Mouse (Mus musculus) forebrain, embryonic 12.5 days (tissue): ENCODE measurements around the gene Trim15. TPM values are rescaled to one million over a fixed set of nuclear protein-coding genes. Genes with fewer than 3 reads are reported as not detected.
A peak's percentile ranks its signal among the peaks of the same experiment; 100 is the strongest.
"Not testable (repeated sequence)": the region's sequence is repeated elsewhere in the genome, so short reads cannot be mapped to it uniquely, and the experiment has no call there.

Source experiments
- ATAC-seq: fragments of 200-750 bp; cut with Nextera tagmentation; 2 replicates; pipeline ENCODE4 v1.8.0; 2017; ENCODE audit warnings: moderate TSS enrichment; ENCODE audit not compliant: low FRiP score
- H3K27ac ChIP-seq: fragments of 300-500 bp; sonication (generic); 2 replicates; pipeline ENCODE4 v1.5.1; 2016; ENCODE audit warnings: mild to moderate bottlenecking
- H3K27me3 ChIP-seq: fragments of 300-500 bp; sonication (generic); 2 replicates; pipeline ENCODE4 v1.6.1; 2016; ENCODE audit warnings: mild to moderate bottlenecking
- H3K36me3 ChIP-seq: fragments of 300-500 bp; sonication (generic); replicated peaks from 2 replicates; pipeline ENCODE4 v1.6.1; 2016; ENCODE audit warnings: mild to moderate bottlenecking
- H3K4me1 ChIP-seq: fragments of 300-500 bp; sonication (generic); 2 replicates; pipeline ENCODE4 v1.6.1; 2016
- H3K4me2 ChIP-seq: fragments of 300-500 bp; sonication (generic); 2 replicates; pipeline ENCODE4 v1.6.1; 2016; ENCODE audit warnings: mild to moderate bottlenecking, moderate library complexity
- H3K4me3 ChIP-seq: fragments of 300-500 bp; sonication (generic); replicated peaks from 2 replicates; pipeline ENCODE4 v1.5.1; 2016; ENCODE audit warnings: mild to moderate bottlenecking
- H3K9ac ChIP-seq: fragments of 300-500 bp; sonication (generic); 2 replicates; pipeline ENCODE4 v1.6.1; 2016; ENCODE audit warnings: mild to moderate bottlenecking
- H3K9me3 ChIP-seq: fragments of 300-500 bp; sonication (generic); 2 replicates; pipeline ENCODE4 v1.6.1; 2016
- WGBS: fragments of 180-500 bp; shearing (Covaris S2); methylation state at CpG from one replicate; pipeline ENCODE4 v1.1.7; 2016; 5-methylcytosine and 5-hydroxymethylcytosine counted together
- polyA plus RNA-seq: library from polyadenylated mRNA; unstranded; fragments of >200 nt; fragmentation: Nextera tagmentation; extraction: Ambion mirVana; gene quantifications from 2 replicates; pipeline ENCODE4 v1.2.1, GENCODE M21; 2016

Gene Trim15
- polyA plus RNA-seq, 1 experiment from 2014 or later: 0.14 TPM

DNA sequence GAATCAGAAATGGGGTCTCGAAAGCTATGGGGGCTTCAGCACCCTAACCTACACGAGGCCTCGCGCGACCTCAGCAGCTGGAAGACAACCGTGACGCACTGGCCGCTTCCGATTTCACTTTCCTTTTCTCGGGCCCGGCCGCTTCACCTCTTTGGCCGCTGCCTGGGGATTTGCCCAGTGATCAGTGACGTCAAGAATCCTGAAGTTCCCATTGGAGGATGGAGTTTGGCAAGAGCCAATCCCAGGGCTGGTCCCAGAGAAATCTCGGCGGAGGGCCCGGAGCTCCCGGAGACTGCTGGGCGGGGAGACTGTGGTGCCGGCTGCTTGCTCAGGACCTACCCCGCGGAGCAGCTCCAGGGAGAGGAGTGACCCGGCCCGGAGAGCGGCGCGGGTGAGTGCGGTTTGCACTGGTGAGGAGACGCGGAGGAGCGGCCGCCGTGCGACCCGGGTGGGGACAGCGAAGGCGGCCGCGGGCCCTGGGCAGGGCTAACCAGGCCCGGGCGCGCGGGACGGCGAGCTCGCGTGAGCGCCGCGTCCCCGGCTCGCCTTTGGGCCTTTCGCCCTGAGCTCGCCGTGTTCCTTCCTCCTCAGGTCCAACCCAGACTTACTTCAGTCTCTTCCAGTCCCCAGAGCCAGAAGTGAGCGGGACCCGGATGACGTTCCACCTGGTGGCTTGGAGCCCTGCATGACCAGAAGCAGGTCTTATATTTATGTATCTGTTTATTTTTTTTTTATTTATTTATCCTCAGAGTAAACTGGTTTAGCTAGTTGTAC, 29.9 kb downstream of the Trim15 start, which contains the start of gene Trim26:
Gene Trim26, plus strand, starts transcription at position 261 of the 774 bp plus-strand sequence.
- Histone ChIP-seq H3K4me3 (peak within 1 kb of the TSS; percentile 69), H3K4me2 (peak within 1 kb of the TSS; percentile 62), H3K36me3 (0 out of 2 replicates have a peak, but pooled peaks cover 3% of the 10 kb centered on the region), H3K27me3 (no peaks in the 10 kb centered on the region), H3K4me1 (peaks cover 18% of the 10 kb centered on the region), H3K9me3 (no peaks in the 10 kb centered on the region), H3K27ac (peak within 1 kb of the TSS; percentile 93), H3K9ac (peak within 1 kb of the TSS; percentile 84)
- peak; percentile 99 for ATAC-seq
- under 1% methylated on average over 58 of the region's 58 CpGs for WGBS

DNA sequence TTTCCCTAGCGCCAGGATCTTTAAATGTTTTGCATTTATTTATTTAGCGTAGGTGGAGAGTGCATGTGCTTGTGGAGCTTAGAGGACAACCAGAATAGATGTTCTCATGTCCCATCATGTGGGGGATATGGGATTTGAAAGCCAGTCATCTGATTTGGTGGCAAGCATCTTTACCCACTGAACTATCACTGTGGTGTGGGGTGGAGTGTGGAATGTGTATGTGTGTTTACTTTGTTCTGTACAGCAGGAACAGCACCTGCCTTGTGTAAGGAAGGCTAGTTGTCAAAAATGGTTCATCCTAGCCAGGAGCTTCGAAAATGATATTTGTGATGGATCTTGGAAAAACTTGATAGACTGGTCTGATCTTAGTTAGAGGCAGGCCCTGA, 30.6 kb downstream of the Trim15 start:
- Histone ChIP-seq H3K9me3 (no peaks in the 10 kb centered on the region), H3K4me3 (peak overlapping the region; percentile 69), H3K9ac (peak overlapping the region; percentile 47), H3K4me2 (peak overlapping the region; percentile 62), H3K36me3 (0 out of 2 replicates have a peak, but pooled peaks cover 3% of the 10 kb centered on the region), H3K27ac (peak overlapping the region; percentile 51; the same call in 1 of the 2 replicates), H3K4me1 (peaks cover 18% of the 10 kb centered on the region), H3K27me3 (no peaks in the 10 kb centered on the region)
- 18% methylated on average over 3 of the region's 3 CpGs for WGBS
- ATAC-seq: peak; percentile 27

DNA sequence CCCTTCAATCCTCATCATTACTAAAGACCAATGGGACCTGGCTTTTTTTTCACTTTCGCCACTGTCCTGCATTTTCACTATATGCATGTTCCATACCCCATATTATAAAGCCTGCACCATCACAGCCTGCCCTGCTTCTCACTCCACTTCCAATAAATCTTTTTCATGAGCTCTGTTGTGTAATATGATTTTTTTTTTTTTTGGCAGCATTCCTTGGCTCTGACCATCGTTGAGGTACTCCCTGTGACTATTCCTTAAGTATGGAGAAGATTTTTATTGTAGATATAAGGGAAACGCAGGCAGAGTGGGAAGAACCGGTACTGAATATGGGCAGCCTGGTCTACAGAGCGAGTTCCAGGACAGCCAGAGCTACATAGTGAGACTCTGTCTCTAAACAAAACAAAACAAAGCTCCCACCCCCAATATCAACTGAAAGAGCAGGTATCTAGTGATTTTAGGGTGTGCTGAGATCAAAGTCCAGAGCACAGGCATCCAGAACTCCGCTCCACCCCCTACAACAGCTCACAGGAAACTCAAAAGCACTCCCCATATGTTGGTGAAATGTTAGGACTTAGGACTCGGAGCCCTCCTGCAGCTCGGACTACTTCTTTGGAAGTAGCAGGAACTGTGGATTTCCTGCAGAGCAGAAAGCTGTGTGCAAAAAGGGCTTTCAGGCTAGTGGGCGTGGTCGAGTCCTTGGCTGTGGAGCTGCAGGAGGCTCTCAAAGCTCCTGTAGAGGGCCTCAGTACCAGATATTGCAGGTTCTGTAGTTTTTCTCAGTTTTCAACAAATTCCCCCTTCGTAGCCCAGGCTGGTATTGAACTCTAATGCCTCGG, 31.2 kb downstream of the Trim15 start:
- peak overlapping the region; percentile 62 for H3K4me2 ChIP-seq
- 36% methylated on average over 12 of the region's 12 CpGs for WGBS
- ATAC-seq: no peak
- 0 out of 2 replicates have a peak, but pooled peaks cover 3% of the 10 kb centered on the region for H3K36me3 ChIP-seq
- H3K9me3 ChIP-seq: no peaks in the 10 kb centered on the region
- H3K4me3 ChIP-seq: peak overlapping the region; percentile 69; the same call in 1 of the 2 replicates
- H3K27me3 ChIP-seq: no peaks in the 10 kb centered on the region
- peaks cover 18% of the 10 kb centered on the region for H3K4me1 ChIP-seq
- H3K27ac ChIP-seq: peak overlapping the region; percentile 51; the same call in 1 of the 2 replicates
- H3K9ac ChIP-seq: no peak overlapping the region

DNA sequence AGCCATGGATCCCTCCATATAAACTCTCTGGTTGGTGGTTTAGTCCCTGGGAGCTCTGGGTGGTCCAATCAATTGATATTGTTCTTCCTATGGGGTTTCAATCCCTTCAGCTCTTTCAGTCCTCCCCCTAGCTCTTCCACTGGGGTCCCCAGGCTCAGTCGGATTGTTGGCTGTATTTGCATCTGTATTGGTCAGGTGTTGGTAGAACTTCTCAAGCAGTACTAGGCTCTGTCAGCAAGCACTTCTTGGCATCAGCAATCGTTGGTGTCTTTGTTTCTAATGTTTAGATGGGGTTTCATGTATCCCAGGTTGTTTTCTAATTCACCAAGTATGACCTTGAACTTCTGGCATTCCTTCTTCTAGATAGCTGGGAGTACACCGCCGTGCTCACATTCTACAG, 34.3 kb downstream of the Trim15 start:
- H3K9ac ChIP-seq: no peak overlapping the region
- no peak overlapping the region for H3K4me3 ChIP-seq
- H3K27me3 ChIP-seq: peaks cover 4% of the 10 kb centered on the region; the same call in 1 of the 2 replicates
- H3K27ac ChIP-seq: no peak overlapping the region
- ATAC-seq: no peak
- H3K4me2 ChIP-seq: no peak overlapping the region
- H3K36me3 ChIP-seq: no peaks in the 10 kb centered on the region
- WGBS: 61% methylated on average over 4 of the region's 4 CpGs
- no peaks in the 10 kb centered on the region for H3K9me3 ChIP-seq
- peaks cover 9% of the 10 kb centered on the region; the same call in 1 of the 2 replicates for H3K4me1 ChIP-seq

DNA sequence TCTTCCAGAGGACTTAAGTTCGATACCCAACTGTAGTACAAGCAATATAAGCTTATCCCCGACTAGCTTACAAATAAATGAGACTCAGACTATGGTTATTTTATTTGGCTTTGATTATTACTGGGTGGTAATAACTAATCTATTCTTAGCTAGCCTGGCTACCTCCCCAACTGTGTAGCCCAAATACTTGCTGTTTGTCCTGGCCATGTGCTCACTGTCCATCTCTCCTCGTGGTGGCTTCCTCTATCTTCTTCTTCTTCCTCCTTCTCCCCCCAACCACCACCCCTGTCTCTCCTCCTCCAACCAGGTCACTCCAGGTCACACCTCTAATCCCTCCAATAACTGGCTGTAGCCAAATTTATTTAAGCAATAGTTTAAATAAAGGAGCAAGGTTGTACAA, 36.5 kb downstream of the Trim15 start:
- no peaks in the 10 kb centered on the region for H3K4me1 ChIP-seq
- WGBS: 78% methylated on average over 3 of the region's 3 CpGs

DNA sequence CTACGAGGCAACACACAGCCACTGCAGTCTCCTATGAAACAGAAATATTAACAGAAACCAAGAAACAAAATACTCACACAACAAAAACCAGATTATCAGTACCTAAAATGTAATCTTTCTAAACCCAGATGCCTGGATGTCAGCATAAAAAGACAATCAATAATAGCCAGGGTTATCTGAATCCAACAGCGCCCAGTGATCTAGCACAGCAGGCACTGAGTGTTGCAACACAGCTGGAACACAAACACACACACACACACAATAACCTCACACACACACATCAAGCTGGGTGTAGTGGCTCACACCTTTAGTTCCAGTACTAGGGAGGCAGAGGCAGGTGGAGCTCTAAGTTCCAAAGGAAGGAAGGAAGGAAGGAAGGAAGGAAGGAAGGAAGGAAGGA, 38.5 kb downstream of the Trim15 start:
- no peak overlapping the region for H3K4me2 ChIP-seq
- no peak for ATAC-seq
- WGBS: 91% methylated on average over 2 of the region's 2 CpGs
- no peaks in the 10 kb centered on the region for H3K4me1 ChIP-seq
- H3K4me3 ChIP-seq: no peak overlapping the region
- H3K27me3 ChIP-seq: peaks cover 6% of the 10 kb centered on the region; the same call in 1 of the 2 replicates
- H3K9ac ChIP-seq: no peak overlapping the region
- H3K9me3 ChIP-seq: no peaks in the 10 kb centered on the region
- no peak overlapping the region for H3K27ac ChIP-seq
- H3K36me3 ChIP-seq: no peaks in the 10 kb centered on the region

More for the DNA sequence above, 36.5 kb downstream of the Trim15 start:
- Histone ChIP-seq H3K27ac (no peak overlapping the region), H3K9ac (no peak overlapping the region), H3K27me3 (peaks cover 6% of the 10 kb centered on the region; the same call in 1 of the 2 replicates), H3K9me3 (no peaks in the 10 kb centered on the region), H3K4me2 (no peak overlapping the region), H3K36me3 (no peaks in the 10 kb centered on the region), H3K4me3 (no peak overlapping the region)
- ATAC-seq: no peak

DNA sequence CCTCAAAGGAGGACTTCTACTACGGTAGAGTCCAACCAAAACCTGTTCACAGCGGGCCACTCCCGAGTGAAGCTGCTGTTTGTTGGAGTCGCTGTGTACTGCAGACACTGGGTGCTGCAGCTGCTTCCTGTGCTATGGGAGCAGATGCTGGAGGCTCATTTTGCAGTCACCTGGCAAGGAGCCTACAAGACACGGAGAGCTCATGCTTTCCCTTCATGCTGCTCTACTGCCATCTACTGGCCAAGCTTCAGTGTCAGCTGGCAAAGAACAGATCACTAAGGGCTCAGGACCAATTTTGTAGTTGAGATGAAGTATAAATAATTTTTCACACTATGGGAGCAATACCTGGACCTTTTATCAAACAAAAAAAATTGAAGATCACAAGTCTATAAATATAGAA, 41.0 kb downstream of the Trim15 start:
- H3K9me3 ChIP-seq, H3K36me3 ChIP-seq, H3K27me3 ChIP-seq, H3K4me1 ChIP-seq, H3K4me2 ChIP-seq, H3K27ac ChIP-seq, H3K9ac ChIP-seq, H3K4me3 ChIP-seq: not testable (repeated sequence)
- 17% methylated on average over 5 of the region's 5 CpGs for WGBS
- ATAC-seq: peak; percentile 64; the same call in 1 of the 2 replicates

DNA sequence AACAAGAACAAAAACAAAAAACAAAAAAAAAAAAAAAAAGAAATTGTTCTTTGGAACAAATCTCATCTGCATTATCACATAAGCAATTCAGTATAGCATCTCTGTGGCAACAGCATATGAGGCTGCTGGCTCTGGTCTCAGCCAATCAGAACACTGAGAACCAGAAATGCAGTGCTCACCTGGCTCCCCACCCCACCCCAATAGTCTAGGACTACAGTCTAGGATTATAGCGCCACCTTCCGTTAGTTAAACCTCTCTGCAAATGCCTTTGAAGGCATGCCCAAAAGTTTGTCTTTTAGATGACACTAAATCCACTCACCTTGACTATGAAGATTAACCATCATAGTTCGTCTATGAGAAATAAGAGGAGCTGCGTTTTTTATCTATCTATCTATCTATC, 41.5 kb downstream of the Trim15 start:
- H3K4me2 ChIP-seq: no peak overlapping the region
- H3K4me1 ChIP-seq: no peaks in the 10 kb centered on the region
- no peaks in the 10 kb centered on the region for H3K36me3 ChIP-seq
- no peaks in the 10 kb centered on the region for H3K9me3 ChIP-seq
- 21% methylated on average over 4 of the region's 4 CpGs for WGBS
- H3K27me3 ChIP-seq: peaks cover 6% of the 10 kb centered on the region; the same call in 1 of the 2 replicates
- H3K9ac ChIP-seq: no peak overlapping the region
- H3K4me3 ChIP-seq: no peak overlapping the region
- no peak for ATAC-seq
- no peak overlapping the region for H3K27ac ChIP-seq

DNA sequence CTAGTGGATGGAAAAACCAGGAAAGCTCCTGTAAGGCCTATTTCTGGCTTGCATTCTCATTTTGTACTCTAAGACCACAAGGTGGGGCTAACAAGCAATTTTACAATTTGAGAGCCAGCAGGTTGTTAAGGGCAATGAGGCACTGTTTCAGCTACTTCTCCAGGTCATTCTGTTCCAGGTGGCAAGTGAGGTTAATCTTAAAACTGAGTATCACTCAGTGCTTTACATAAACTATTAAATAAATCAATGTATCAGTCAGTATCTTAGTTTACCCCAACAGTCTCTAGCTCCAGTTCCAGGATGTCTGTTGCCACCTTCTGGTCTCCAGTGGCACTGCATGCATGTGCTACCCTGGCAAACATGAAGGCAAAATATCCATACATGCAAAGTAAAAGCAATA, 43.0 kb downstream of the Trim15 start:
- no peak overlapping the region for H3K9ac ChIP-seq
- no peak overlapping the region for H3K27ac ChIP-seq
- H3K36me3 ChIP-seq: no peaks in the 10 kb centered on the region
- no peak overlapping the region for H3K4me2 ChIP-seq
- H3K4me3 ChIP-seq: no peak overlapping the region
- H3K27me3 ChIP-seq: peaks cover 6% of the 10 kb centered on the region; the same call in 1 of the 2 replicates
- 0 out of 2 replicates have a peak, but pooled peaks have one; percentile 20 for ATAC-seq
- no peaks in the 10 kb centered on the region for H3K9me3 ChIP-seq
- H3K4me1 ChIP-seq: no peaks in the 10 kb centered on the region

DNA sequence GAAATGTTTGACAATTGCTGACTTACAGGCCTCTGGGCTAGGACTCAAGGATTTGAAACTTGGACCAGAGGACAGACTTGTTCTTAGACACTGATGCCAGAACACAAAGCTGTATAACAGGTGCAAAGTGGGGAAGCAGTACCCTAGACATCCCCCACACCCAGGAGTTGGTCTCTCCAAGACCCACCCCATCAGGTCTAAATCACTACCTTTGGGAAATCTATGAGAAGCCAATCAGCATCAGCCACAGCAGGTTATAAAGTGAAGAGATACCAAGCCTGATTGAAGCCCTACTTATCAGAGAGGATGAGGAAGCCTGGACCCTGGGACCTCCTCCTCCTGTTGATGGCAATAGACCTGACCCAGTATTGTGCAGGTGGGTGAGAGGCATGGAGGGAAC, 55.1 kb downstream of the Trim15 start, which contains the start of gene H2-M10.6:
Gene H2-M10.6, plus strand, starts transcription at position 301 of the 400 bp plus-strand sequence.
- Histone ChIP-seq H3K9ac (no peak within 1 kb of the TSS), H3K4me3 (no peak within 1 kb of the TSS), H3K27me3 (no peaks in the 10 kb centered on the region), H3K27ac (no peak within 1 kb of the TSS), H3K4me2 (no peak within 1 kb of the TSS), H3K36me3 (no peaks in the 10 kb centered on the region), H3K9me3 (no peaks in the 10 kb centered on the region), H3K4me1 (no peaks in the 10 kb centered on the region)
- ATAC-seq: no peak
